Mouse (Mus musculus) neural tube, embryonic 14.5 days (tissue): ENCODE measurements around the gene Prdm10. TPM values are rescaled to one million over a fixed set of nuclear protein-coding genes. Genes with fewer than 3 reads are reported as not detected.
A peak's percentile ranks its signal among the peaks of the same experiment; 100 is the strongest.

Source experiments
- ATAC-seq: fragments of 200-750 bp; cut with Nextera tagmentation; 2 replicates; pipeline ENCODE4 v1.8.0; 2017; ENCODE audit warnings: low read depth, mild to moderate bottlenecking, moderate TSS enrichment, moderate library complexity
- H3K27ac ChIP-seq: fragments of 300-500 bp; sonication (generic); 2 replicates; pipeline ENCODE4 v1.5.1; 2014; ENCODE audit warnings: low read depth, mild to moderate bottlenecking, control low read depth, low read length, moderate library complexity, mixed read lengths
- H3K27me3 ChIP-seq: fragments of 300-500 bp; sonication (generic); 2 replicates; pipeline ENCODE4 v1.6.1; 2014; ENCODE audit warnings: low read length; ENCODE audit not compliant: control insufficient read depth, insufficient read depth
- H3K36me3 ChIP-seq: fragments of 300-500 bp; sonication (generic); 2 replicates; pipeline ENCODE4 v1.6.1; 2014; ENCODE audit warnings: low read length, mixed read lengths; ENCODE audit not compliant: control insufficient read depth, insufficient read depth
- H3K4me1 ChIP-seq: fragments of 300-500 bp; sonication (generic); 2 replicates; pipeline ENCODE4 v1.6.1; 2014; ENCODE audit warnings: low read length; ENCODE audit not compliant: control insufficient read depth, insufficient read depth
- H3K4me2 ChIP-seq: fragments of 300-500 bp; sonication (generic); 2 replicates; pipeline ENCODE4 v1.6.1; 2014; ENCODE audit warnings: mild to moderate bottlenecking, low read depth, low read length, control low read depth
- H3K4me3 ChIP-seq: fragments of 300-500 bp; sonication (generic); 2 replicates; pipeline ENCODE4 v1.5.1; 2014; ENCODE audit warnings: low read depth, low read length, control low read depth, mixed read lengths
- H3K9ac ChIP-seq: fragments of 300-500 bp; sonication (generic); replicated peaks from 2 replicates; pipeline ENCODE4 v1.6.1; 2014; ENCODE audit warnings: low read depth, mild to moderate bottlenecking, control low read depth, low read length, mixed read lengths
- H3K9me3 ChIP-seq: fragments of 300-500 bp; sonication (generic); 2 replicates; pipeline ENCODE4 v1.6.1; 2016; ENCODE audit warnings: low read length; ENCODE audit not compliant: control insufficient read depth
- WGBS: fragments of 180-500 bp; shearing (Covaris S2); extraction: QIAGEN DNeasy Blood & Tissue Kit; methylation state at CpG from one replicate; pipeline ENCODE4 v1.1.7; 2014; 5-methylcytosine and 5-hydroxymethylcytosine counted together
- polyA plus RNA-seq: library from polyadenylated mRNA; unstranded; fragments of >200 nt; fragmentation: Nextera tagmentation; extraction: Ambion mirVana; gene quantifications from 2 replicates; pipeline ENCODE4 v1.2.1, GENCODE M21; 2014

The Prdm10 gene
- polyA plus RNA-seq, 1 experiment from 2014 or later = 11.6 TPM

DNA sequence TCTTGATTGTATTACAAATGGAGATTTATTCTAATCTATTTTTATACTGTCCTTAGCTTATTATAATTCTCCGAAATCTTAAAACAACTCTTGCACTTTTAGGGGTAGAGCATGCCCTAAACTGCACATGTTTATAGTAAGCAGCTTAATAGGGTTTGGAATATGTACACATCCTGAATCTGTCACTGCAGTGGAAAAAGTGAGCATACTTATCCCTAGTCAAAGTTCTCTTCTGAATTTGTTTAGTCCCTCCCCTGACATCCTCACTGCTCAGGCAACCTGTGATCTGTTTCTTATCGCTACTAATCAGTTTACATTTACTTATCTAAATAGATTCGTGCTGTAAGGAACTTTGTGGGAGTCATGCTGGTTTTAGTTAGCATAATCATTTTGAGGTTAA is 22.1 kb upstream of the Prdm10 start:
- Histone ChIP-seq H3K27ac (no peak overlapping the region), H3K9ac (no peak overlapping the region), H3K4me2 (no peak overlapping the region), H3K9me3 (no peaks in the 10 kb centered on the region), H3K27me3 (no peaks in the 10 kb centered on the region), H3K36me3 (no peaks in the 10 kb centered on the region), H3K4me3 (no peak overlapping the region), H3K4me1 (no peaks in the 10 kb centered on the region)
- ATAC-seq = no peak
- WGBS = 85% methylated on average over 3 of the region's 3 CpGs

GRCm38 (mm10) chr9:31260219-31260618 is 20.1 kb upstream of the Prdm10 start:
- Histone ChIP-seq H3K27ac (no peak overlapping the region), H3K4me1 (no peaks in the 10 kb centered on the region), H3K9me3 (no peaks in the 10 kb centered on the region), H3K36me3 (no peaks in the 10 kb centered on the region), H3K4me2 (no peak overlapping the region), H3K9ac (no peak overlapping the region), H3K4me3 (no peak overlapping the region), H3K27me3 (no peaks in the 10 kb centered on the region)
- WGBS = 52% methylated on average over 4 of the region's 4 CpGs
- ATAC-seq = no peak

DNA sequence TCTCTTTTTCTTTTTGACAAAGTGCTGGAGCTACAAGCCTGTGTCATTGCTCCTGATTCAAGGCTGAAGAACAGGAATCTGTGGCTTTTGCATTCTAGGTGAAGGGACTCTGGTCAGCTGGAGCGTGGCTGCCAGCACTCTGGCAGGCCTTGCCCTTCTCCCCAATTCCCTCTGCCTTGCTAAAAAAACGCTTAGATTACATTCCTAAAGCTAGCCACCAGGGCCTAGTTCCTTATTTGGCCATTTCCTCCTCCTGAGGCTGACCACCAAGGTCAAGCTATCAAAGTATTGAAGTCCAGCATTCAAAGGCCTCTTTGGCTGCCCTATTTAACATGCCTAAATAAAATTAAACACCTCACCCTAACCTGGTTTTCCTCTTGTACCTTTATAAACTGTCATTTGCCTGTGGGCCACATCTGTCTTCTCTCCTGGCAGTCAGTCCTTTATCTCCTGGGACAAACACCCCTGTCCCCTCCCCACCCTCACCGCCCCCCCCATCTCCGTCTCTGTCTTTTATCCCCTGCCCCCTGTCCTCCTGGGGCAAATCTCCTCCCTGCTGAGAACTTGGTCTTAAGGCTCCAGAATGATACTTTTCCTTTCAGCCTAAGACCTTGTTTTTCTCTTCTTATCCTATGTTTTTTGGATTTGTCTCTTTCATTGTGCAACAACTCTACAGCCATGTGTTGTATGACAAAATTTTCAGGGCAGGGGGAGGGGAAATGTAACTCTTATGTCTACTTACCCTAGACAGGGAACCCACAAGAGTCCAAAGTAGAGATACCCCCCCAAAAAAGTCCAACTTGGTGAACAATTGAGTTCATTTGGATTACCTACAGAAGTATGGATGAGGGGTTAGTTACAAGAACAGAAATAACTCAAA is 17.9 kb upstream of the Prdm10 start:
- no peak overlapping the region for H3K4me3 ChIP-seq
- H3K4me2 ChIP-seq = no peak overlapping the region
- peaks cover 5% of the 10 kb centered on the region; the same call in 1 of the 2 replicates for H3K4me1 ChIP-seq
- no peaks in the 10 kb centered on the region for H3K9me3 ChIP-seq
- 57% methylated on average over 4 of the region's 4 CpGs for WGBS
- no peaks in the 10 kb centered on the region for H3K27me3 ChIP-seq
- ATAC-seq = no peak
- no peak overlapping the region for H3K27ac ChIP-seq
- no peaks in the 10 kb centered on the region for H3K36me3 ChIP-seq
- H3K9ac ChIP-seq = no peak overlapping the region

DNA sequence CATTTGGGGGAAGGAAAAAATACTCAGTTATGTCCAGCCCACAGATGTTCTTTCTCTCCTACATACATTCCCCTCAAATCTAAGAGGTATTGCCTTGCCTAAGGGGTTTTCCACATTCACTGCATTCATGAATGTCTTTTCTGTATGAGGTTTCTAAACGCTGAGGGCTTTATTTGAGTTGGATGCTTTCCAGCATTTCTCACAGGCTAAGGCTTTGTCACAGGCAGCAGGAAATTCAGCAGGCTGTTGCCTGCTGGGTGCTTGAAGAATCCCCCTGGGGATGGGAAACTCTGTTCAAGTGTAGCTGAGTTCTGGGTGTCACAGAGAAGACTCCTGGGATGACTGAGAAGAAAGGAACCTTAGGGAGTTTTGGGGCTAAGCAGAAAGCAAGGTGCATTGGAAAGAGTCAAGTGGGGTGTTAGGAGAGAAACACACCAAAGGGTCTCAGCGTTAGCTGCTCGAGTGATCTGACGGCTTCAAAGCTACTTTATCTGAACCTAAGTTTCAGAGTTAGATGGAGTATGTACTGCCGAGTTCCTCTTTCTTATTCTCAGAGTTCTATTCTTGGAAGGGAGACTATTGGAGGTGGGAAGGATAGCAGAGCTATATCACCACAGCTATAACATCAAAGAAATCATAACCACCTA is 14.2 kb upstream of the Prdm10 start:
- H3K4me2 ChIP-seq = no peak overlapping the region
- H3K9me3 ChIP-seq = no peaks in the 10 kb centered on the region
- H3K4me1 ChIP-seq = peaks cover 5% of the 10 kb centered on the region; the same call in 1 of the 2 replicates
- ATAC-seq = peak; percentile 72
- peak overlapping the region; percentile 34; the same call in 1 of the 2 replicates for H3K27ac ChIP-seq
- 57% methylated on average over 5 of the region's 5 CpGs for whole genome bisulfite sequencing
- H3K27me3 ChIP-seq = no peaks in the 10 kb centered on the region
- H3K4me3 ChIP-seq = no peak overlapping the region
- H3K9ac ChIP-seq = no peak overlapping the region
- H3K36me3 ChIP-seq = no peaks in the 10 kb centered on the region

DNA sequence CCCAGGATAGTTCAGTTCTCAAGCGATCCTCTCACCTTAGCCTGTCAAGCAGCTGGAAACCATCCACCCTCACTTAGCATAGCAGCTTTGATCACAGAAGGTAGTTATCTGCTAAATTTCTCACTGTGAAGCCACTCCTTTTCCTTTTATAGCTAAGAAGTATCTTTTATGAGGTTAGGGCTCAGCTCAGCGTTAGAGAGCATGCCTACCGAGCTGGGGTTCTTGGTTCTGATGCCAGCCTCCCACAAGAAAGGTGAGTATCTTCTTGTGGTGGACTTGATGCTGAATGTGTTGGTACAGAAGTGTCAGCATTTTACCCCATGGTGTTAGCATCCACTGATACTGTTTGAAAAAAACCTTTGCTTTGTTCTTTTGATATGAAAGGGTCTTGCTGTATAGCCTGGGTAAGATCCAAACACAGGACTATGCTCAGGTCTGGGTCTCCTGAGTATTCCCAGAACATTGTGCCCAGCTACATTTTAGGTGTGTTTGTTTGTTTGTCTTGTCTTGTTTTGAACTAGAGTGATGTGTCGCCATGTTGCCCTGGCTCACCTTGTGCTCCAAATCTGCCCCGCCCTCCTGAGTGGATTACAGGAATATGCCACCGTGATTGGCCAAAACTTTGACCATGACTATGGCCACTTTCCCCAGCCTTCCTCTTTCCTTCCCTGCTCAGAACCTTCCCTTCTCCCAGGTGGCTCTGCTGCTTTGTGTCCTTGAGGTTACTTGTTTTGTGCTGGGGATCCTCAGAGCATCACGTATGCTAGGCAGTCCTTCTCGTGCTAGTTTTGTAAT is 8.9 kb upstream of the Prdm10 start:
- Histone ChIP-seq H3K36me3 (no peaks in the 10 kb centered on the region), H3K27ac (no peak overlapping the region), H3K4me1 (no peaks in the 10 kb centered on the region), H3K27me3 (no peaks in the 10 kb centered on the region), H3K9ac (no peak overlapping the region), H3K9me3 (no peaks in the 10 kb centered on the region), H3K4me3 (no peak overlapping the region), H3K4me2 (no peak overlapping the region)
- ATAC-seq = no peak
- 83% methylated on average over 8 of the region's 8 CpGs for WGBS

GRCm38 (mm10) chr9:31272160-31272559 is 8.2 kb upstream of the Prdm10 start:
- no peak overlapping the region for H3K9ac ChIP-seq
- no peak overlapping the region for H3K4me2 ChIP-seq
- no peak overlapping the region for H3K27ac ChIP-seq
- H3K9me3 ChIP-seq = no peaks in the 10 kb centered on the region
- WGBS = 76% methylated on average over 4 of the region's 4 CpGs
- H3K4me1 ChIP-seq = no peaks in the 10 kb centered on the region
- H3K36me3 ChIP-seq = no peaks in the 10 kb centered on the region
- no peaks in the 10 kb centered on the region for H3K27me3 ChIP-seq
- no peak overlapping the region for H3K4me3 ChIP-seq
- ATAC-seq = no peak

- no peak overlapping the region for H3K27ac ChIP-seq
- no peak overlapping the region for H3K9ac ChIP-seq
- H3K27me3 ChIP-seq = no peaks in the 10 kb centered on the region; the same call in 1 of the 2 replicates
- H3K9me3 ChIP-seq = no peaks in the 10 kb centered on the region
- no peak overlapping the region for H3K4me3 ChIP-seq
- no peaks in the 10 kb centered on the region for H3K36me3 ChIP-seq
- no peak for ATAC-seq
- 47% methylated on average over 7 of the region's 7 CpGs for WGBS
- H3K4me2 ChIP-seq = no peak overlapping the region
- peaks cover 16% of the 10 kb centered on the region for H3K4me1 ChIP-seq
Measured at GRCm38 (mm10) chr9:31278651-31279050, 1.7 kb upstream of the Prdm10 start.

GRCm38 (mm10) chr9:31279306-31279705 is 1.0 kb upstream of the Prdm10 start:
- WGBS = 49% methylated on average over 2 of the region's 2 CpGs
- H3K27ac ChIP-seq = peak overlapping the region; percentile 100
- peak overlapping the region; percentile 75; the same call in 1 of the 2 replicates for H3K4me3 ChIP-seq
- H3K36me3 ChIP-seq = no peaks in the 10 kb centered on the region
- H3K4me1 ChIP-seq = peaks cover 16% of the 10 kb centered on the region
- peak overlapping the region; percentile 56 for H3K4me2 ChIP-seq
- H3K9me3 ChIP-seq = no peaks in the 10 kb centered on the region
- H3K9ac ChIP-seq = peak overlapping the region; percentile 99
- ATAC-seq = no peak
- H3K27me3 ChIP-seq = no peaks in the 10 kb centered on the region; the same call in 1 of the 2 replicates
